Mouse (Mus musculus) embryonic facial prominence, embryonic 10.5 days (tissue): ENCODE data around the gene Tex52. TPM values are rescaled to one million over a fixed set of nuclear protein-coding genes. Genes with fewer than 3 reads are reported as not detected.
A peak's percentile ranks its signal among the peaks of the same experiment; 100 is the strongest.

Experiments
- DNase-seq: peaks from one replicate; pipeline ENCODE4 v3.0.0-alpha.2; 2017; ENCODE audit warnings: low spot score
- H3K27ac ChIP-seq: fragments of 300-500 bp; sonication (generic); replicated peaks from 2 replicates; pipeline ENCODE4 v1.5.1; 2016; ENCODE audit warnings: mild to moderate bottlenecking
- H3K27me3 ChIP-seq: fragments of 300-500 bp; sonication (generic); replicated peaks from 2 replicates; pipeline ENCODE4 v1.6.1; 2016; ENCODE audit warnings: low read depth, mild to moderate bottlenecking; ENCODE audit not compliant: poor library complexity, severe bottlenecking
- H3K36me3 ChIP-seq: fragments of 300-500 bp; sonication (generic); replicated peaks from 2 replicates; pipeline ENCODE4 v1.6.1; 2016; ENCODE audit warnings: mild to moderate bottlenecking, moderate library complexity
- H3K4me1 ChIP-seq: fragments of 300-500 bp; sonication (generic); 2 replicates; pipeline ENCODE4 v1.6.1; 2016
- H3K4me3 ChIP-seq: fragments of 300-500 bp; sonication (generic); 2 replicates; pipeline ENCODE4 v1.5.1; 2016; ENCODE audit warnings: mild to moderate bottlenecking, moderate library complexity
- H3K9me3 ChIP-seq: fragments of 300-500 bp; sonication (generic); 2 replicates; pipeline ENCODE4 v1.6.1; 2016; ENCODE audit warnings: mild to moderate bottlenecking
- WGBS: fragments of 180-500 bp; shearing (Covaris S2); methylation state at CpG from one replicate; pipeline ENCODE4 v1.1.7; 2016; 5-methylcytosine and 5-hydroxymethylcytosine counted together
- polyA plus RNA-seq: library from polyadenylated mRNA; unstranded; fragments of >200 nt; fragmentation: Nextera tagmentation; extraction: Ambion mirVana; gene quantifications from 2 replicates; pipeline ENCODE4 v1.2.1, GENCODE M21; 2016

Gene Tex52
- 0.18 and 0.55 TPM in 2 replicates for polyA plus RNA-seq

DNA sequence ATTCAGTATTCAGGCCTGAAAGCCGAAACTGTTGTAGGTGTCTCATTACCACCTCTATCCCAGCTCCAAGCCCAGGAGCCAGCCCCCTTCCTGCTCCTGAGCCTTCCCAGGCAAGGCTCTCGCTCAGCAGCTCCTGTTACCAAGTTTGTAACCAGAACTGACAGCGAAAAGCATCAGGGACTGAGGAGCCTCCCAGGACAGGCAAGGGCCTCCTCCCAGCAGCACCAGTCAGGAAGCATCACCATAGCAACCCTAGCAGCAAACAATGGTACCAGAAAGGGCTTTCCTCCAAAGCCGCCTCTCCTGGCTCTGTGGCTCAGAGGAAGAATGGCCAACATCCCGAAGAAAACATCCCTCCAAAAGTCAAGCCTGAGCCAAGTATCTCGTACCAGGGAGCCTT is at the start of gene Tex52, which contains the start of gene Gm44596:
TSS of gene Tex52 (plus strand) at position 265 of the 400 bp plus-strand sequence.
TSS of gene Gm44596 (plus strand) at position 312 of the 400 bp plus-strand sequence.
- Histone ChIP-seq H3K9me3 (no peaks in the 10 kb centered on the region), H3K27ac (peak within 1 kb of the TSS; percentile 48; the same call in 1 of the 2 replicates), H3K36me3 (peaks cover 75% of the 10 kb centered on the region), H3K4me3 (peak within 1 kb of the TSS; percentile 22; the same call in 1 of the 2 replicates), H3K4me1 (peaks cover 24% of the 10 kb centered on the region), H3K27me3 (no peaks in the 10 kb centered on the region)
- peak; percentile 64 for DNase-seq
- 36% methylated on average over 6 of the region's 6 CpGs for WGBS

GRCm38 (mm10) chr6:128334397-128335124 is 40.7 kb upstream of the Tex52 start:
- Histone ChIP-seq H3K9me3 (peaks cover 17% of the 10 kb centered on the region), H3K27me3 (no peaks in the 10 kb centered on the region), H3K4me1 (peaks cover 24% of the 10 kb centered on the region), H3K4me3 (no peak overlapping the region), H3K27ac (peak overlapping the region; percentile 70), H3K36me3 (peaks cover 71% of the 10 kb centered on the region)
- DNase-seq: peak; percentile 76
- 31% methylated on average over 12 of the region's 12 CpGs for WGBS

GRCm38 (mm10) chr6:128337467-128337866 is 37.8 kb upstream of the Tex52 start:
- 85% methylated on average over 7 of the region's 7 CpGs for WGBS
- peaks cover 26% of the 10 kb centered on the region for H3K4me1 ChIP-seq
- no peak for DNase-seq

DNA sequence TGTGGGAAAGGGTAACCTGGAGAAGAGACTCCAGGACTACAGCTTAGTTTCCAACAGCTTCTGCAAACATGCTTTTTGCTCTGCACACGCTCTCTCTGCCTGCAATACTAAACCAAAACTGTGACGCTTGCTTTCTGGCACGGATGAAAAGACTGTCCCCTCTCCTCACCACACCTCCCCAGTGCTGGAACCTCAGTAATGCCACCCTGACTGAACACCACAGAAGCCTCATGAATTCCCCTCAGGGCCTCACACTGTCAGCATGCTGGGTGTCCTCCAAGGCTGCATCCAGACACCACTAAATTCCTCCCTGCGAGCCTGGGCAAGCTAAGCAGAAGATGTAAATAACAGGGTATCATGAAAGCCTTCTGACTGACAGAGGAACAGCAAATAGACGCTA is 36.4 kb upstream of the Tex52 start:
- H3K9me3 ChIP-seq: no peaks in the 10 kb centered on the region
- no peak overlapping the region for H3K4me3 ChIP-seq
- peak; percentile 47 for DNase-seq
- H3K27me3 ChIP-seq: no peaks in the 10 kb centered on the region
- WGBS: 49% methylated on average over 5 of the region's 5 CpGs
- H3K4me1 ChIP-seq: peaks cover 26% of the 10 kb centered on the region
- H3K27ac ChIP-seq: peak overlapping the region; percentile 20; the same call in 1 of the 2 replicates
- peaks cover 62% of the 10 kb centered on the region for H3K36me3 ChIP-seq

More at GRCm38 (mm10) chr6:128337467-128337866, 37.8 kb upstream of the Tex52 start:
- peak overlapping the region; percentile 54 for H3K27ac ChIP-seq
- H3K4me3 ChIP-seq: no peak overlapping the region
- no peaks in the 10 kb centered on the region for H3K27me3 ChIP-seq
- peaks cover 62% of the 10 kb centered on the region for H3K36me3 ChIP-seq
- H3K9me3 ChIP-seq: no peaks in the 10 kb centered on the region

DNA sequence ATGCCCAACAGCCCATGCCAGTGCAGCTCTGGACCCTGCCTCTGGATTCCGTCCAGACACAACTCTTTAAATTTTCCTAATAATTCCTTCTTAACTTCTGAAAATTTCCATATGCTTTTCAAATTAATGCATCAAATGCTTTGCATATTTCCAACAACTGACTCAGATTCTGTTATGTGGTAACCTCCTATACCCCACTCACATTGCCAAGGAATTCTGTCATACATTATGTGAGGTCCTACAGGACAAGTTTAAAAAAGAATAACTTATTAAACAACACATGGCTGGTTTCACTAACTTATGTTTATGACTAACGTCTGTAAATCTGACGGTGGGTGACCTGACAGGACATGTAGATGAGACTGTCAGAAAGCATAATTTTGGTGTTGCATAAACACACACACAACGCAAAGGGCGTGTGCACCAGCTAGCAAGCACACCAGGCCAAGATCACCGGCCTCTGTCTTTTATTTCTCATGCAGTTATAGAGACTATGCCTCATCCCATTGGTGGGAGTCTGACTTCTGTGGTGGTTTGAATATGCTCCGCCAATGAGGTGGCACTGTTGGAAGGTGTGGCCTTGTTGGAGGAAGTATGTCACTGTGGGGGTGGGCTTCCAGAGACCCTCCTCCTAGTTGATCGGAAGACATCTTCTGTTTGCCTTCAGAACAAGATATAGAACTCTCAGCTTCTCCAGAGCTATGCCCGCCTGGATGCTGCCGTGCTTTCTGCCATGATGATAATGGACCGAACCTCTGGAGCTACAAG is 33.1 kb upstream of the Tex52 start:
- peaks cover 37% of the 10 kb centered on the region for H3K36me3 ChIP-seq
- no peaks in the 10 kb centered on the region for H3K9me3 ChIP-seq
- H3K4me1 ChIP-seq: peaks cover 18% of the 10 kb centered on the region
- no peak overlapping the region for H3K27ac ChIP-seq
- no peak for DNase-seq
- no peak overlapping the region for H3K4me3 ChIP-seq
- no peaks in the 10 kb centered on the region for H3K27me3 ChIP-seq
- 95% methylated on average over 11 of the region's 11 CpGs for WGBS

- Histone ChIP-seq H3K27ac (no peak overlapping the region), H3K36me3 (peaks cover 49% of the 10 kb centered on the region), H3K4me1 (peaks cover 9% of the 10 kb centered on the region), H3K4me3 (no peak overlapping the region), H3K27me3 (no peaks in the 10 kb centered on the region), H3K9me3 (no peaks in the 10 kb centered on the region)
- WGBS: 93% methylated on average over 10 of the region's 10 CpGs
- DNase-seq: no peak
Observed at GRCm38 (mm10) chr6:128345623-128346022, 29.6 kb upstream of the Tex52 start.

- Histone ChIP-seq H3K4me3 (no peak overlapping the region), H3K4me1 (peaks cover 9% of the 10 kb centered on the region), H3K27me3 (no peaks in the 10 kb centered on the region), H3K36me3 (peaks cover 52% of the 10 kb centered on the region), H3K27ac (no peak overlapping the region), H3K9me3 (no peaks in the 10 kb centered on the region)
- no peak for DNase-seq
- WGBS: 92% methylated on average over 6 of the region's 6 CpGs
Observed at GRCm38 (mm10) chr6:128346782-128347181, 28.5 kb upstream of the Tex52 start.

GRCm38 (mm10) chr6:128349711-128350110 is 25.5 kb upstream of the Tex52 start:
- no peak for DNase-seq
- H3K27ac ChIP-seq: peak overlapping the region; percentile 49; the same call in 1 of the 2 replicates
- peaks cover 34% of the 10 kb centered on the region for H3K36me3 ChIP-seq
- H3K27me3 ChIP-seq: no peaks in the 10 kb centered on the region
- H3K9me3 ChIP-seq: no peaks in the 10 kb centered on the region
- H3K4me1 ChIP-seq: peaks cover 24% of the 10 kb centered on the region
- WGBS: 34% methylated on average over 7 of the region's 7 CpGs
- H3K4me3 ChIP-seq: no peak overlapping the region

DNA sequence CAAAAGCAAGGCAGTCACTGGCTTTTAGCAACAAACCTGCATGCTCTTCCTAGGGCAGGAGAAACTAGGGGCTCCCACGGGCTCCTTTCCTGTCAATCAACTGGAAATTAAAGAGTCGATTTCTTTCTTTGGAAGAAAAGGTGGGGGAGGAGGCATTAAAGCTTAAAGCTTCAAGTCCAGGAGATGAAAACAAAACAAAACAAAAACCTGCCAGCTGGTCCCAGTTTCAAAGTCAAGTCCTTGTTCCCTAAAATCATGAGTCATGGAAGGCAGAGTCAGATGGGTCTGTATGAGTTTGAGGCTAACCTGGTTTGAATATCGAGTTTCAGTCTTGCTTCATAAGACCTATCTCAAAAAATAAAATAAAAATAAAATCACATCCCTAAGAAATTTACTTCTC is 21.1 kb upstream of the Tex52 start:
- no peak for DNase-seq
- Histone ChIP-seq H3K9me3 (no peaks in the 10 kb centered on the region), H3K4me3 (peak overlapping the region; percentile 88), H3K27ac (no peak overlapping the region), H3K4me1 (peaks cover 31% of the 10 kb centered on the region), H3K27me3 (no peaks in the 10 kb centered on the region), H3K36me3 (peaks cover 58% of the 10 kb centered on the region)
- WGBS: 49% methylated on average over 3 of the region's 3 CpGs

- no peak for DNase-seq
- WGBS: under 1% methylated on average over 28 of the region's 28 CpGs
- Histone ChIP-seq H3K9me3 (no peaks in the 10 kb centered on the region), H3K27ac (peak overlapping the region; percentile 92), H3K27me3 (no peaks in the 10 kb centered on the region), H3K4me1 (peaks cover 32% of the 10 kb centered on the region), H3K4me3 (peak overlapping the region; percentile 88), H3K36me3 (peaks cover 57% of the 10 kb centered on the region)
Observed at GRCm38 (mm10) chr6:128355201-128355681, 20.0 kb upstream of the Tex52 start.

DNA sequence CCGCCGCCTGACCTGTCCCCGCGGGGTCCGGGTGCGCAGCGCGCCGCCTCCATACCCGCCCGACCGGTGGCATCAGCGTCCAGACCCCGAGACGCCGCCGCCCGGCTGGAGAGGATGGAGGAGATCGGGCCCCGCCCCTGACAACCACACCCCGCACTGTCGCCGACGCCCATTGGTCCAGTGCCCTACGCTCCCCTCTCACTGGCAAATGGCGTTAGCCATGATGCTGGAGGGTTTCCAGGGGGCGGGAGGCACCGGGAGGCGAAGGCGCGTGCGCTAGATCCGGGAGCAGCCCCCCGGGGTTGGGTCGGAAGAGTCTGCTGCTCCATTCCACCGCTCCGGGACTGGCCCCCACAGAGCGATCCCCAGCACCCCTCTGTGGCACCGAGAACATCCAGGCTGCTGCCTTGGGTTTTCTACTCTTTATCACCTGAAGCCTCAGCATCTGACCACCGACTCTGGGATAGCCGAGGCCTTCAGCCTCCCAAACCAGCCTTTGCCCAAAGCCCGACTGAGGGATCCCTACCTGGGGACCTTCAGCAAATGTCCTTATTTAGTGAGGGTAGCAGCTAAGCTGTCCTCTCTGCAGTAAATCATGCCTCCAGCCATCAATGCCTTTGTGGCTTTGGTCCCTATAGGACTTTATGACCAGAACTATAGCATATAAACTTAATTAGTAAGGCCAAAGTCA is 19.4 kb upstream of the Tex52 start, which contains the start of gene Tulp3:
TSS of gene Tulp3 (minus strand) at position 126 of the 691 bp plus-strand sequence.
- peak; percentile 100 for DNase-seq
- Histone ChIP-seq H3K36me3 (peaks cover 51% of the 10 kb centered on the region), H3K4me1 (peaks cover 36% of the 10 kb centered on the region), H3K9me3 (no peaks in the 10 kb centered on the region), H3K4me3 (peak within 1 kb of the TSS; percentile 88), H3K27me3 (no peaks in the 10 kb centered on the region), H3K27ac (peak within 1 kb of the TSS; percentile 92)
- WGBS: under 1% methylated on average over 42 of the region's 42 CpGs

GRCm38 (mm10) chr6:128358999-128359398 is 16.3 kb upstream of the Tex52 start:
- no peak overlapping the region for H3K27ac ChIP-seq
- H3K27me3 ChIP-seq: no peaks in the 10 kb centered on the region
- DNase-seq: peak; percentile 72
- WGBS: 39% methylated on average over 2 of the region's 2 CpGs
- no peak overlapping the region for H3K4me3 ChIP-seq
- no peaks in the 10 kb centered on the region for H3K9me3 ChIP-seq
- peaks cover 46% of the 10 kb centered on the region for H3K4me1 ChIP-seq
- H3K36me3 ChIP-seq: peaks cover 38% of the 10 kb centered on the region
